Mouse (Mus musculus) forebrain, postnatal 0 days (tissue): ENCODE results near the gene Zc3h15. TPM values are rescaled to one million over a fixed set of nuclear protein-coding genes. Genes with fewer than 3 reads are reported as not detected.

Experiments used
- ATAC-seq: fragments of 200-750 bp; cut with Nextera tagmentation; 2 replicates; pipeline ENCODE4 v1.8.0; 2017; ENCODE audit warnings: mild to moderate bottlenecking, moderate library complexity
- DNase-seq: peaks from one replicate; pipeline ENCODE4 v3.0.0-alpha.2; 2015
- H3K27ac ChIP-seq: fragments of 300-500 bp; sonication (generic); 2 replicates; pipeline ENCODE4 v1.5.1; 2014; ENCODE audit warnings: low read depth, mild to moderate bottlenecking, antibody characterized with exemption, low read length, moderate library complexity, mixed read lengths
- H3K27me3 ChIP-seq: fragments of 300-500 bp; sonication (generic); 2 replicates; pipeline ENCODE4 v1.6.1; 2014; ENCODE audit warnings: mild to moderate bottlenecking, low read length, mixed read lengths; ENCODE audit not compliant: insufficient read depth
- H3K36me3 ChIP-seq: fragments of 300-500 bp; sonication (generic); 2 replicates; pipeline ENCODE4 v1.6.1; 2014; ENCODE audit warnings: mild to moderate bottlenecking, moderate library complexity; ENCODE audit not compliant: insufficient read depth
- H3K4me1 ChIP-seq: fragments of 300-500 bp; sonication (generic); 2 replicates; pipeline ENCODE4 v1.6.1; 2014; ENCODE audit warnings: antibody characterized with exemption; ENCODE audit not compliant: insufficient read depth
- H3K4me2 ChIP-seq: fragments of 300-500 bp; sonication (generic); 2 replicates; pipeline ENCODE4 v1.6.1; 2014; ENCODE audit warnings: low read depth, mild to moderate bottlenecking, moderate library complexity
- H3K4me3 ChIP-seq: fragments of 300-500 bp; sonication (generic); 2 replicates; pipeline ENCODE4 v1.5.1; 2014; ENCODE audit warnings: low read depth, low read length, mixed read lengths
- H3K9ac ChIP-seq: fragments of 300-500 bp; sonication (generic); 2 replicates; pipeline ENCODE4 v1.6.1; 2014; ENCODE audit warnings: mild to moderate bottlenecking
- H3K9me3 ChIP-seq: fragments of 300-500 bp; sonication (generic); 2 replicates; pipeline ENCODE4 v1.6.1; 2016; ENCODE audit warnings: low read length
- CTCF ChIP-seq: sonication (generic); IDR thresholded peaks from 2 replicates; pipeline ENCODE4 v1.5.1; 2016; ENCODE audit warnings: antibody characterized with exemption, control low read depth, low read depth
- WGBS: fragments of 180-500 bp; shearing (Covaris S2); extraction: QIAGEN DNeasy Blood & Tissue Kit; methylation state at CpG from one replicate; pipeline ENCODE4 v1.1.7; 2014; 5-methylcytosine and 5-hydroxymethylcytosine counted together
- polyA plus RNA-seq: library from polyadenylated mRNA; unstranded; fragments of >200 nt; fragmentation: Nextera tagmentation; extraction: Ambion mirVana; gene quantifications from 2 replicates; pipeline ENCODE4 v1.2.1, GENCODE M21; 2015
- total RNA-seq: library from RNA; depleted of rRNA; stranded (reverse); fragments of >200 nt; gene quantifications from 2 replicates; pipeline ENCODE4 v1.2.3, GENCODE M21; 2014

Gene Zc3h15
- total and polyA plus RNA-seq, 2 experiments from 2014 or later: 110 to 189 TPM

GRCm38 (mm10) chr2:83626881-83627280 lies 17.4 kb upstream of the Zc3h15 start:
- Histone ChIP-seq H3K4me2 (no peak overlapping the region), H3K9ac (no peak overlapping the region), H3K9me3 (no peaks in the 10 kb centered on the region), H3K4me1 (no peaks in the 10 kb centered on the region), H3K27ac (no peak overlapping the region), H3K4me3 (no peak overlapping the region), H3K27me3 (no peaks in the 10 kb centered on the region), H3K36me3 (no peaks in the 10 kb centered on the region)
- TF ChIP-seq CTCF: no peak
- ATAC-seq (no peak), DNase-seq (no peak)
- 81% methylated on average over 9 of the region's 9 CpGs for WGBS

GRCm38 (mm10) chr2:83627495-83627894 lies 16.7 kb upstream of the Zc3h15 start:
- Histone ChIP-seq H3K36me3 (no peaks in the 10 kb centered on the region), H3K27ac (no peak overlapping the region), H3K27me3 (no peaks in the 10 kb centered on the region), H3K4me2 (no peak overlapping the region), H3K4me1 (no peaks in the 10 kb centered on the region), H3K9me3 (no peaks in the 10 kb centered on the region), H3K9ac (no peak overlapping the region), H3K4me3 (no peak overlapping the region)
- WGBS: 64% methylated on average over 9 of the region's 9 CpGs
- DNase-seq (no peak), ATAC-seq (no peak)
- no peak for TF ChIP-seq CTCF

GRCm38 (mm10) chr2:83627932-83628331 lies 16.3 kb upstream of the Zc3h15 start:
- Histone ChIP-seq H3K4me2 (no peak overlapping the region), H3K4me3 (no peak overlapping the region), H3K9ac (no peak overlapping the region), H3K4me1 (no peaks in the 10 kb centered on the region), H3K27ac (no peak overlapping the region), H3K9me3 (no peaks in the 10 kb centered on the region), H3K36me3 (no peaks in the 10 kb centered on the region), H3K27me3 (no peaks in the 10 kb centered on the region)
- DNase-seq (no peak), ATAC-seq (no peak)
- TF ChIP-seq CTCF: no peak
- WGBS: 89% methylated on average over 6 of the region's 6 CpGs

- Histone ChIP-seq H3K9me3 (no peaks in the 10 kb centered on the region), H3K27ac (no peak overlapping the region), H3K27me3 (no peaks in the 10 kb centered on the region), H3K4me1 (peaks cover 6% of the 10 kb centered on the region; the same call in 1 of the 2 replicates), H3K36me3 (no peaks in the 10 kb centered on the region), H3K4me2 (no peak overlapping the region), H3K4me3 (no peak overlapping the region), H3K9ac (no peak overlapping the region)
- TF ChIP-seq CTCF: no peak
- WGBS: 100% methylated on average over 1 of the region's 1 CpGs
- DNase-seq: no peak
- no peak for ATAC-seq
These were observed 2.2 kb upstream of the Zc3h15 start for GRCm38 (mm10) chr2:83641993-83642392.

GRCm38 (mm10) chr2:83648916-83649315 lies 4.7 kb downstream of the Zc3h15 start:
- Histone ChIP-seq H3K36me3 (no peaks in the 10 kb centered on the region), H3K27me3 (no peaks in the 10 kb centered on the region), H3K4me3 (no peak overlapping the region), H3K4me2 (no peak overlapping the region), H3K9me3 (no peaks in the 10 kb centered on the region), H3K4me1 (peaks cover 6% of the 10 kb centered on the region; the same call in 1 of the 2 replicates), H3K9ac (no peak overlapping the region), H3K27ac (no peak overlapping the region)
- ATAC-seq: no peak
- 83% methylated on average over 9 of the region's 9 CpGs for WGBS
- TF ChIP-seq CTCF: no peak
- no peak for DNase-seq

GRCm38 (mm10) chr2:83652606-83653005 lies 8.4 kb downstream of the Zc3h15 start:
- no peak for TF ChIP-seq CTCF

GRCm38 (mm10) chr2:83659279-83659678 lies 15.0 kb downstream of the Zc3h15 start:
- no peaks in the 10 kb centered on the region for H3K9me3 ChIP-seq
- TF ChIP-seq CTCF: no peak
- H3K36me3 ChIP-seq: peaks cover 16% of the 10 kb centered on the region; the same call in 1 of the 2 replicates
- H3K4me2 ChIP-seq: no peak overlapping the region
- H3K9ac ChIP-seq: no peak overlapping the region
- no peak overlapping the region for H3K27ac ChIP-seq
- no peak overlapping the region for H3K4me3 ChIP-seq
- ATAC-seq: no peak
- H3K27me3 ChIP-seq: no peaks in the 10 kb centered on the region
- 89% methylated on average over 3 of the region's 3 CpGs for WGBS
- no peaks in the 10 kb centered on the region for H3K4me1 ChIP-seq
- DNase-seq: no peak

More at GRCm38 (mm10) chr2:83652606-83653005, 8.4 kb downstream of the Zc3h15 start:
- Histone ChIP-seq H3K4me3 (no peak overlapping the region), H3K27ac (no peak overlapping the region), H3K9ac (no peak overlapping the region), H3K9me3 (no peaks in the 10 kb centered on the region), H3K4me2 (no peak overlapping the region), H3K36me3 (no peaks in the 10 kb centered on the region), H3K27me3 (no peaks in the 10 kb centered on the region), H3K4me1 (no peaks in the 10 kb centered on the region)
- no peak for ATAC-seq
- no peak for DNase-seq
